Mouse (Mus musculus) CH12.LX (cell line): ENCODE data around the gene Snx14. TPM values are rescaled to one million over a fixed set of nuclear protein-coding genes. Genes with fewer than 3 reads are reported as not detected.

Experiments used
- DNase-seq: peaks from one replicate; pipeline ENCODE4 v3.0.0-alpha.2; 2013; ENCODE audit errors: extremely low read depth
- H3K27ac ChIP-seq: 2 replicates; pipeline ENCODE4 v1.5.1; 2012; ENCODE audit warnings: low read depth, mild to moderate bottlenecking, control low read depth, moderate library complexity; ENCODE audit not compliant: insufficient read depth
- H3K27me3 ChIP-seq: replicated peaks from 2 replicates; pipeline ENCODE3; 2012; ENCODE audit warnings: inconsistent platforms
- H3K36me3 ChIP-seq, 2 experiments: replicated peaks in 1 of 2; 2 replicates each; pipeline versions ENCODE3 to v1.6.1; 2012; ENCODE audit warnings: inconsistent platforms in 1 of 2, low read length in 1 of 2, mild to moderate bottlenecking in 1 of 2, mixed read lengths in 1 of 2, moderate library complexity in 1 of 2; ENCODE audit not compliant: control insufficient read depth in 1 of 2, insufficient read depth in 1 of 2
- H3K4me1 ChIP-seq, 2 experiments: 2 replicates each; pipeline ENCODE4 v1.6.1; 2012; ENCODE audit warnings: inconsistent platforms in 1 of 2, moderate library complexity in 1 of 2; ENCODE audit not compliant: insufficient read depth in 2 of 2, control insufficient read depth in 1 of 2
- H3K4me2 ChIP-seq: 2 replicates; pipeline ENCODE4 v1.6.1; 2012; ENCODE audit warnings: low read depth, mild to moderate bottlenecking, control low read depth; ENCODE audit not compliant: poor library complexity, insufficient read depth, severe bottlenecking
- H3K4me3 ChIP-seq, 3 experiments: fragments of 150-350 bp in 1 of 3; sonication (generic) in 1 of 3; replicated peaks in 1 of 3; 2 replicates each; pipeline versions ENCODE3 to v1.5.1; 2011 to 2012; ENCODE audit warnings: low read depth in 2 of 3, low read length in 2 of 3, mild to moderate bottlenecking in 2 of 3, moderate library complexity in 2 of 3, control low read depth in 1 of 3, improper control_type of control experiment in 1 of 3, inconsistent platforms in 1 of 3, mixed read lengths in 1 of 3; ENCODE audit not compliant: poor library complexity in 1 of 3
- H3K79me2 ChIP-seq: replicated peaks from 2 replicates; pipeline ENCODE4 v1.6.1; 2012; ENCODE audit warnings: mild to moderate bottlenecking, moderate library complexity; ENCODE audit not compliant: control insufficient read depth, poor library complexity, insufficient read depth, severe bottlenecking; ENCODE audit errors: extremely low read depth
- H3K9ac ChIP-seq: 2 replicates; pipeline ENCODE4 v1.6.1; 2012; ENCODE audit warnings: low read depth, mild to moderate bottlenecking, control low read depth, moderate library complexity; ENCODE audit not compliant: insufficient read depth
- H3K9me3 ChIP-seq: replicated peaks from 2 replicates; pipeline ENCODE3; 2012; ENCODE audit warnings: low read length, inconsistent platforms, mixed read lengths
- BHLHE40 ChIP-seq: IDR thresholded peaks from 2 replicates; pipeline ENCODE4 v1.6.1; 2011; ENCODE audit warnings: mild to moderate bottlenecking, low read depth, low read length, improper control_type of control experiment
- ETS1 ChIP-seq: conservative IDR thresholded peaks from 2 replicates; pipeline ENCODE4 v1.6.1; 2012; ENCODE audit warnings: low read depth, mild to moderate bottlenecking, inconsistent platforms, low read length, improper control_type of control experiment, moderate library complexity
- JUND ChIP-seq: conservative IDR thresholded peaks from 2 replicates; pipeline ENCODE4 v1.6.1; 2011; ENCODE audit warnings: low read depth, low read length, improper control_type of control experiment
- MAX ChIP-seq: IDR thresholded peaks from 2 replicates; pipeline ENCODE4 v1.6.1; 2011; ENCODE audit warnings: low read length, improper control_type of control experiment
- MAZ ChIP-seq: IDR thresholded peaks from 2 replicates; pipeline ENCODE4 v1.6.1; 2012; ENCODE audit warnings: low read depth, mild to moderate bottlenecking, inconsistent platforms, low read length, improper control_type of control experiment, moderate library complexity
- MXI1 ChIP-seq: IDR thresholded peaks from 2 replicates; pipeline ENCODE4 v1.6.1; 2011; ENCODE audit warnings: mild to moderate bottlenecking, low read depth, low read length, improper control_type of control experiment
- MYC ChIP-seq: IDR thresholded peaks from 2 replicates; pipeline ENCODE4 v1.6.1; 2011; ENCODE audit warnings: low read depth, mild to moderate bottlenecking, improper control_type of control experiment, low read length
- POLR2A ChIP-seq: IDR thresholded peaks from 2 replicates; pipeline ENCODE4 v1.6.1; 2011; ENCODE audit warnings: low read depth, mild to moderate bottlenecking, improper control_type of control experiment, low read length
- POLR2AphosphoS2 ChIP-seq: IDR thresholded peaks from 2 replicates; pipeline ENCODE4 v1.6.1; 2011; ENCODE audit warnings: low read depth, low read length, improper control_type of control experiment
- RAD21 ChIP-seq: IDR thresholded peaks from 2 replicates; pipeline ENCODE4 v1.6.1; 2011; ENCODE audit warnings: low read depth, mild to moderate bottlenecking, low read length, improper control_type of control experiment, moderate library complexity
- ZMIZ1 ChIP-seq: IDR thresholded peaks from 2 replicates; pipeline ENCODE4 v1.6.1; 2012; ENCODE audit warnings: low read depth, mild to moderate bottlenecking, inconsistent platforms, low read length, improper control_type of control experiment
- dilution Hi-C: fragments of 300-500 bp; cut with MboI; formaldehyde crosslinking; loops from 2 replicates; pipeline ENCODE4 v1.14.3; 2020; ENCODE audit warnings: low sequenced_read_pairs; ENCODE audit not compliant: extremely low pct_unique_long_range_greater_than_20kb, extremely low pct_ligation_motif_present
- in situ Hi-C: fragments of 300-500 bp; cut with MboI; formaldehyde crosslinking; loops from 3 replicates; pipeline ENCODE4 v1.14.3; 2019; ENCODE audit warnings: low sequenced_read_pairs, low pct_ligation_motif_present, low pct_unique_long_range_greater_than_20kb, mixed read lengths
- polyA plus RNA-seq: library from polyadenylated mRNA; unstranded; fragments of >175 nt; gene quantifications from 2 replicates; pipeline ENCODE4 v1.2.1, GENCODE M21; 2012; ENCODE audit warnings: low read depth; ENCODE audit not compliant: insufficient read length
- total RNA-seq, 2 experiments: library from RNA; depleted of rRNA; stranded (reverse); fragments of 300-350 nt in 1 of 2; fragments of >200 nt in 1 of 2; gene quantifications; 2 replicates each; pipeline ENCODE4 v1.2.3; 2012 to 2014

Gene Snx14
- total and polyA plus RNA-seq, 3 experiments = 8.7 to 17.4 (median 10.6) TPM

- peak overlapping the region; percentile 88 for H3K4me2 ChIP-seq
- dilution Hi-C loops (no loop called here), in situ Hi-C loops (no loop called here)
- H3K27ac ChIP-seq = peak overlapping the region; percentile 58
- peak overlapping the region; percentile 69 to 78 (median 72) for H3K4me3 ChIP-seq
- TF ChIP-seq MYC = 0 out of 2 replicates have a peak, but pooled peaks have one; percentile 0
- TF ChIP-seq ZMIZ1 = peak; percentile 28; the same call in 1 of the 2 replicates
- TF ChIP-seq POLR2AphosphoS2 = 0 out of 2 replicates have a peak, but pooled peaks have one; percentile 77
- no peak for TF ChIP-seq ETS1
- no peak for DNase-seq
- peaks cover 2 to 13% of the 10 kb centered on the region in 2 experiments for H3K36me3 ChIP-seq
- H3K27me3 ChIP-seq = no peaks in the 10 kb centered on the region
- H3K9ac ChIP-seq = peak overlapping the region; percentile 75
- 0 out of 2 replicates have a peak, but pooled peaks cover 3% of the 10 kb centered on the region for H3K79me2 ChIP-seq
- H3K9me3 ChIP-seq = no peaks in the 10 kb centered on the region
- H3K4me1 ChIP-seq = peaks cover 2 to 24% of the 10 kb centered on the region in 2 experiments; a peak in 3 of 4 replicates
Observed at GRCm38 (mm10) chr9:88439238-88439600, 461 bp upstream of the Snx14 start.

DNA sequence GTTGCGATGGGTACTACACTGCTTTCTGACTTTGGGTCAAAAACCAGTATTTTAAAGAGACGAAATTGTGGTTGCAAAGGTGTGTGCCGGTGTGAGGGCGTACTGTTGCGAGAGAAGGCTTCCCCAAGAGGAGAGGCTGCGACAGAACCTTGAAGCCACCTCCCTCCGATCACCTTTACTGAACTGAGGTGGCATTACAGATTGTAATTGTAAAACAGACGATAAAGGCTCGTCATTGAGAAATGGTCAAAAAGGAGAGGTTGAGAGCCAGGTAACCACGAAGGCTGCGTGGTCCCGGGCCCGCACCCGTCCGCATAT, 562 bp downstream of the Snx14 start:
- peaks cover 2 to 10% of the 10 kb centered on the region in 2 experiments for H3K36me3 ChIP-seq
- peak overlapping the region; percentile 58 for H3K4me2 ChIP-seq
- H3K27me3 ChIP-seq = no peaks in the 10 kb centered on the region
- H3K9me3 ChIP-seq = no peaks in the 10 kb centered on the region
- dilution Hi-C loops = no loop called here
- peaks cover 2 to 24% of the 10 kb centered on the region in 2 experiments; a peak in 3 of 4 replicates for H3K4me1 ChIP-seq
- 0 out of 2 replicates have a peak, but pooled peaks cover 3% of the 10 kb centered on the region for H3K79me2 ChIP-seq
- peak; percentile 27 for DNase-seq
- H3K27ac ChIP-seq = peak overlapping the region; percentile 58
- peak overlapping the region; percentile 75; the same call in 1 of the 2 replicates for H3K9ac ChIP-seq
- in situ Hi-C loops = no loop called here
- H3K4me3 ChIP-seq = peak overlapping the region; percentile 69 to 78 (median 72)
- no peak for TF ChIP-seq MAZ
- no peak for TF ChIP-seq POLR2A
- TF ChIP-seq MAX = no peak
- TF ChIP-seq JUND = no peak
- TF ChIP-seq, all 38 proteins: peak for 0

DNA sequence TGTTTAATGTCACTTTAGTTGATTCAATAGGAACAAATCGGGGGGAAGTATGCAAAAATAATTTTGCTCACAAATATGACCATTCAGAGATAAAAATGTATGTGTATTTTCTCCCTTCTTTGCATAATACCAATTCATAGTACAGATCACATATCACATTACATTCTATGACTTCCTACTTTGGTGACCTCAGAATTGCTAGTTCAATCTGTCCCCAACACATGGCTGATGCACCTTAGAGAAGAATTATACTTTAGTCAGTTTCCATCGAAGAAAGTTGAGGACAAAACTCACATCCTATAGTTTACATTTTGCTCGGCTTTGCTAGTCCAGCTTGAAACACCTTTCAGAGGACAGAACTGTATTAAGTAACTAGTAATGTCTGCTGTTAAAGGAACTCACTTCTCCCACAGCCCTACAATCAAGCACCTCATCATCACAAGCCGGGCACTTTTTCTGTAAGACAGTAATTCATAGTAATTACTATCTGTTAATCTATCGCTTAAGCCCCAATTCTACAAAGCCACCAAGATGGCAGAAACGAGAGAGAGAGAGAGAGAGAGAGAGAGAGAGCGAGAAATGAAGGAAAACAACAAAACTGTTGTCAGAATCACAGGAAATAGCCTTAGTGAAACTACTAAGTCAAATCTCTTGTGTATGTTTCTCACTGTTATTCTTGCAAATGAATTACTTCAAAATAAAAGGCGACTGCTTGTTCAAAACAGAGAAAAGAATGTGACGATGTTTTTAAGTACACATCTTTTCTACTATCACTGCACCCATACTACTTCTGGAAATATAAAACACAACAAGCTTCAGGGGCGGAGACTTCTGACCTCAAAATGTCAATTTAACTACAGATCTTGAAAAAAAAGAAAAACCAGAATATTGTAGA, 1.2 kb downstream of the Snx14 start:
- dilution Hi-C loops (no loop called here), in situ Hi-C loops (no loop called here)
- DNase-seq = no peak
- Histone ChIP-seq H3K36me3 (peaks cover 2 to 10% of the 10 kb centered on the region in 2 experiments), H3K4me3 (peak overlapping the region; percentile 69 to 78 (median 72)), H3K4me2 (peak overlapping the region; percentile 58), H3K27me3 (no peaks in the 10 kb centered on the region), H3K4me1 (peaks cover 2 to 24% of the 10 kb centered on the region in 2 experiments; a peak in 3 of 4 replicates), H3K9me3 (no peaks in the 10 kb centered on the region), H3K27ac (no peak overlapping the region), H3K79me2 (0 out of 2 replicates have a peak, but pooled peaks cover 3% of the 10 kb centered on the region), H3K9ac (peak overlapping the region; percentile 75)
- TF ChIP-seq RAD21 = no peak
- TF ChIP-seq POLR2A = no peak
- no peak for TF ChIP-seq ZMIZ1
- no peak for TF ChIP-seq MXI1
- TF ChIP-seq MYC = no peak
- no peak for TF ChIP-seq BHLHE40
